Mouse (Mus musculus) E14TG2a.4 (cell line): ENCODE data around the gene Lhpp.

ENCODE experiments used
- CTCF ChIP-seq: conservative IDR thresholded peaks from 2 replicates; pipeline ENCODE4 v1.5.1; 2014; ENCODE audit warnings: low read length
- NANOG ChIP-seq: IDR thresholded peaks from 2 replicates; pipeline ENCODE4 v1.6.1; 2014; ENCODE audit warnings: borderline replicate concordance, low read length, mixed read lengths

DNA sequence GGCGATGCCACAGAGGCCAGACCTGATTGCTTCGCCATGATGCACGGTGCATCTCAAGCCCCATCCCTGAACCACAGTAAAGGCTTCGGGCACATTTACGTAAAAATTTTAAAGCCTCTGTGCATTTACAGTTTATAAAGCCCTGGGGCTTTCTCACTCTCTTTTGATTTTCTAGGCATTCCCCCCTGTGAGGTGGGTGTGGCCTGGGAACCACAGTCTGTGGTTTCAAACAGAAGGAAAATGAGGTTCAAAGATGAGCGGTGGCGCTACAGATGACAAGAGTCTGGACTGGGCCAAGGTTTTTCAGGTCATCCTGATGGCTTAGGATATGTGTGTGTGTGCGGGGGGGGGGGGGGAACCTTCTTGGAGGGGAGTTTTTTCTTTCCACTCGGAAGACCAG lies 10.4 kb upstream of the Lhpp start:
- TF ChIP-seq CTCF (no peak), NANOG (no peak)
